ENCODE assay signal across 8 mouse cellular contexts in genomic region chr14:19751025-19751771, GRCm38 (mm10). TPM values are rescaled to one million over a fixed set of nuclear protein-coding genes. Genes with fewer than 3 reads are reported as not detected.
DNase-seq lines count a peak whose midpoint lies in the region; ATAC-seq and TF ChIP-seq lines count a peak whose summit lies in the region.

Gene Nid2, plus strand, starts transcription at chr14:19751265.

- peak within 1 kb of the TSS; percentile 81 for H3K4me2 ChIP-seq in lung, embryonic 16.5 days (ENCODE audit: low read depth, low read length)

- no peak within 1 kb of the TSS for H3K27ac ChIP-seq in cerebellum, adult 2 months (ENCODE audit: insufficient read depth, low read length)
- H3K27ac ChIP-seq in lung, embryonic 16.5 days (ENCODE audit: low read length): peak within 1 kb of the TSS; percentile 86

- H3K9ac ChIP-seq in lung, embryonic 16.5 days (ENCODE audit: low read length): peak within 1 kb of the TSS; percentile 67

- TF ChIP-seq CTCF in E14TG2a.4 (conservative IDR thresholded peaks at IDR 0.05; ENCODE audit: low read length): no peak
- no peak for TF ChIP-seq CTCF in cerebellum, adult 2 months (IDR thresholded peaks at IDR 0.05; ENCODE audit: borderline replicate concordance, insufficient read depth, low read depth, low read length)

- H3K4me3 ChIP-seq in E14TG2a.4 (replicated peaks; ENCODE audit: low read length): peak within 1 kb of the TSS; percentile 95
- peak within 1 kb of the TSS; percentile 23 for H3K4me3 ChIP-seq in cerebellum, adult 2 months (replicated peaks; ENCODE audit: insufficient read depth, low read depth, low read length)
- H3K4me3 ChIP-seq in lung, embryonic 16.5 days (ENCODE audit: low read length): peak within 1 kb of the TSS; percentile 62

- DNase-seq in cerebellum, adult 2 months: peak; percentile 20 to 25
- peak; percentile 30 to 53 for DNase-seq in layer of hippocampus, adult 8-10 months (ENCODE audit: low spot score in 2 of 2)
- peak; percentile 79 for DNase-seq in ovary, adult 18-20 months (ENCODE audit: low spot score)
- DNase-seq in thymus, postnatal 0 days (ENCODE audit: low spot score): peak; percentile 35

- TF ChIP-seq POLR2A in cerebellum, adult 2 months (IDR thresholded peaks at IDR 0.05; ENCODE audit: borderline replicate concordance, insufficient read depth, low read length): no peak

- under 1% methylated on average over 45 of the region's 45 CpGs for WGBS in cerebellum, adult 2 months
- under 1% methylated on average over 45 of the region's 45 CpGs for WGBS in lung, embryonic 16.5 days

- no peaks in the 10 kb centered on the region for H3K9me3 ChIP-seq in E14TG2a.4 (ENCODE audit: low read length)
- no peaks in the 10 kb centered on the region for H3K9me3 ChIP-seq in lung, embryonic 16.5 days (ENCODE audit: control insufficient read depth, low read length)

- peaks cover 72% of the 10 kb centered on the region for H3K4me1 ChIP-seq in E14TG2a.4 (replicated peaks; ENCODE audit: low read depth, low read length)
- no peaks in the 10 kb centered on the region for H3K4me1 ChIP-seq in cerebellum, adult 2 months (ENCODE audit: control insufficient read depth, insufficient read depth, low read length)
- H3K4me1 ChIP-seq in lung, embryonic 16.5 days (replicated peaks; ENCODE audit: control insufficient read depth, insufficient read depth, low read length): peaks cover 20% of the 10 kb centered on the region

- no peaks in the 10 kb centered on the region for H3K27me3 ChIP-seq in E14TG2a.4 (ENCODE audit: insufficient read depth, low read length)
- H3K27me3 ChIP-seq in cerebellum, adult 2 months (ENCODE audit: control insufficient read depth, insufficient read depth, low read length): peaks cover 2% of the 10 kb centered on the region; the same call in 1 of the 2 replicates
- H3K27me3 ChIP-seq in lung, embryonic 16.5 days (ENCODE audit: control insufficient read depth, insufficient read depth, low read depth, low read length): peaks cover 37% of the 10 kb centered on the region

- ATAC-seq in frontal cortex, adult (ENCODE audit: low TSS enrichment): peak; percentile 82
- peak; percentile 88 to 95 for ATAC-seq in hematopoietic stem cell, adult 5-6 weeks (replicated peaks in 1 of 2; ENCODE audit: insufficient read depth in 1 of 2, low FRiP score in 2 of 2, low TSS enrichment in 1 of 2, low read depth in 1 of 2, poor library complexity in 2 of 2, severe bottlenecking in 2 of 2)
- ATAC-seq in lung, embryonic 16.5 days (ENCODE audit: low read depth): peak; percentile 97

- H3K36me3 ChIP-seq in E14TG2a.4 (ENCODE audit: insufficient read depth, low read length): peaks cover 40% of the 10 kb centered on the region
- no peaks in the 10 kb centered on the region for H3K36me3 ChIP-seq in lung, embryonic 16.5 days (ENCODE audit: control insufficient read depth, insufficient read depth, low read length)

RNA-seq across cellular contexts. Expression of gene Nid2, which starts in this region (rescaled TPM):
- polyA plus RNA-seq in cerebellum, adult 2 months (2012; rRNA removed): 1.5 and 2.2 TPM in 2 replicates
- total RNA-seq in hematopoietic stem cell, adult 5-6 weeks (2017): 2.4 TPM in 1 of 2 replicates, not detected in the other
- total RNA-seq in layer of hippocampus, adult 8-10 months (2022): 1 to 10 TPM; 2.6 to 5.2 (median 3.4) TPM
- 107 and 114 TPM in 2 replicates for polyA plus RNA-seq in lung, embryonic 16.5 days (2015; fragmentation: Nextera tagmentation; extraction: Ambion mirVana)
- 8.4 and 10.6 TPM in 2 replicates for polyA plus RNA-seq in thymus, postnatal 0 days (2015; fragmentation: Nextera tagmentation; extraction: Ambion mirVana)

Comparison
In these comparisons a context has a peak if more than half of its experiments do, and no peak if none do; other contexts are left out.
1. H3K4me3 ChIP-seq: peak in every context shown above with its lines; median percentile 95 in E14TG2a.4; 62 in lung, embryonic 16.5 days; 23 in cerebellum, adult 2 months.
2. DNase-seq: peak in every context shown above with its lines; median percentile 79 in ovary, adult 18-20 months; 42 in layer of hippocampus, adult 8-10 months; 35 in thymus, postnatal 0 days; 22 in cerebellum, adult 2 months.